Mouse (Mus musculus) large intestine, adult 2 months (tissue): ENCODE measurements around the gene Sergef. TPM values are rescaled to one million over a fixed set of nuclear protein-coding genes. Genes with fewer than 3 reads are reported as not detected.
"Not testable (repeated sequence)": the region's sequence is repeated elsewhere in the genome, so short reads cannot be mapped to it uniquely, and the experiment has no call there.

Experiments used
- DNase-seq: peaks from one replicate; pipeline ENCODE4 v3.0.0-alpha.2; 2012; ENCODE audit warnings: low read depth, low spot score
- WGBS: fragments of 180-500 bp; shearing (Covaris S2); methylation state at CpG from one replicate; pipeline ENCODE4 v1.1.7; 2018; 5-methylcytosine and 5-hydroxymethylcytosine counted together
- polyA plus RNA-seq: library from polyadenylated mRNA; depleted of rRNA; stranded (reverse); fragments of >200 nt; gene quantifications from 2 replicates; pipeline ENCODE4 v1.2.3, GENCODE M21; 2012

The Sergef gene
- polyA plus RNA-seq, 1 experiment, result 8.1 TPM

DNA sequence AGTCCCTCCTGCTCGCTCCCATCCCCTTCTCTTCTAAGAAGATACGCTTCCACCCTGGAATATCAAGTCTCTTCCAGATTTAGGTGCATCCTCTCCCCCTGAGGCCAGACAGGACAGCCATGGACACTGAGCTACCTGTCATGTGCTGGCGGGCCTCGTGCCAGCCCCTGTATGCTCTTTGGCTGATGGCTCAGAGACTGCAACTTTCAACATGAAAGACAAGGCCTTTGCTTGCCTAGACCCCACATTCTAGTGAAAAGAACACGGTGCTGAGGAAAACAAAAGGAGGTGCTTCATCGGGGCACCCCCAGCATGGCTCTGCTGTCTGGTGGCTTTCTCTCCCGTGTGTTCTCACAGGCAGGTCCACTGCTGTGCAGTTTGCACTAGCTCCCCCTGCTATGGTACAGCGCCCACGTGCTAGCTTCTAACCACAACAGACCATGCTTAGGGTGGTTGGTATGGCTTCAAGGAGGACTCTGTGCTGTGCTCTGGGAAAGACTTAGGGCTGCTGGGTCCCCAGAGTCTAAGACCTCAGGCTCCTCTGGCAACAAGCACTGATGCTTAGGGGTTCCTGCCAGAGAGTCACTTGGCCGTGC is 52.9 kb downstream of the Sergef start:
- no peak for DNase-seq
- 90% methylated on average over 10 of the region's 10 CpGs for WGBS

DNA sequence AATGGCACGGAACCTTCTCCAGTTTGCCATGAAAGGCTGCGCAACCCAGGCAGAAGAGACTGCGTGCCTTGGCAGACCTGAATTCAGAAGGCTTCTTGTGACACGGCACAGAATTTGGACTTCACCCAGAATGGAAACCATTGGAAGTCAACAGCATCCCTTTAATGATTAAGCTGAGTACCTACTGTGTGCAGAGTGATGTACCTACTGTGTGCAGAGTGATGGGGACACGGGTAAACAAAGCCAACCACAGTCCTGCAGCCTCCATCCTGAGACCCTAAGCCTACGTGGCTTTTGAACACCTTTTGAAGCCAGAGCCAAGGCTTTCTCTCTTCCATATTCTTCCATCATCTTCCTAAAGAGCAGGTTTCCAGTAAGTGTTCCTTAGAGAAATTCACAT is 56.9 kb downstream of the Sergef start:
- no peak for DNase-seq
- WGBS, result 95% methylated on average over 6 of the region's 6 CpGs

DNA sequence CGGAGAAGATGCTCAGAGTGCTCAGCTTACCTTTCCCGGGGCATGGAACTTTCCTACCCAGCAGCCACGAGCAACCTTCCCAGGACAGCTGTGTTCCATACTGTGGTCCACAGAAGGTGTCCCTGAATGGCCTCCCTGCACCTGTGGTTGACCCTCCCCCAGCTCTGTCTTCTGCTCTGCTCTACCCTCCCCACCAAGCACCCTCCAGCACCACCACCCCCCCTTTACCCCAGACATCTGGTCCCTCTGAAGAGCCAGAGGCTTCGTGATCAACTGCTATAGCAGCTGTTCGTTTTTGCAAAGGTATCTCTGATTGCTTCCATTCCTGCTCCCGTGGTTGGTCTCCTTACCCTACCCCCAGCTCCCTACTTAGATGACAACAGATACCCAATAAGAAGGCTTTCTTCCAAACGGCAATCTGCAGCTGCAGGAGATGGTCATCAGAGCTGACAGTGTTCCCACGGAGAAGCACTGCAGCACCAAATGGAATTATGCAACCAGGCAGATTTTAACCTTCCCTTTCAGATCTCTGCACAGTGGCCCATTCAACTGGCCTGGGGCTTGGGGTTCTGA is 58.2 kb downstream of the Sergef start:
- 75% methylated on average over 8 of the region's 8 CpGs for WGBS
- no peak for DNase-seq

DNA sequence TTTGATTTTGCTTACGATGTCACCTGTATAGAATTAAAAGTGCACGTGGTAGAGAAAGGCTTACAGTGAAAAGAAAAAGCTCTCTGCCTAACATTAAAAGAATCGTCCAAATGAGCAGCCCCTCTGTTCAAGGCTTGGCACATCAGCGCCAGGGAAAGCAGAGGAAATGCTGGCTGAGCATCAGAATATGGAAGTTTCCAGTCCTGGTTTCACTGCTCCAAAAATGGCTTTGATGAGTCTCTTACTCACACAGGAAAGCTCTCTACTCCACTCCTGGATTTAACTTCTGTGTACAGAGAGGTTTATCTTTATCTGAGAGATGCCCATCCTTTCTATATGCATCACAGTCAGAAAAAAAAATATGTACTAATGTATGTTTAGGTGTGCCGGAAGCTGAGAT is 61.5 kb downstream of the Sergef start:
- 87% methylated on average over 5 of the region's 5 CpGs for WGBS

DNA sequence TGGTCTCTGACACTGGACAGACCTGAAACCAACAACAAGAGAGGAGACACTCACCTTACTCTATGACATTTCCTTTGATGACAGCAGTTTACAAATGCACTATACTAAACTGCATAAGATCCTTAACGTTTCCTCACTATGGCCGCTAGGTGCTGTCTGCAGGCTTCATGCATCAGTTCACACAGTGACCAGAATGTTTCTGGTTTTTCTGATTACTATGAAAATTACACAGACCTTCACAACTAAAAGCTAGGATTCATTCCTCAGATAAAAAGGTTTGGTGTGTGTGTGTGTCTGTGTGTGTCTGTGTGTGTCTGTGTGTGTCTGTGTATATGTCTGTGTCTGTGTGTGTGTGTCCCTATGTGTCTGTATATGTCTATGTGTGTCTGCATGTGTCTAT is 63.7 kb downstream of the Sergef start:
- WGBS, result 88% methylated on average over 2 of the region's 2 CpGs
- DNase-seq, result no peak

More for the DNA sequence above, 61.5 kb downstream of the Sergef start:
- no peak for DNase-seq

DNA sequence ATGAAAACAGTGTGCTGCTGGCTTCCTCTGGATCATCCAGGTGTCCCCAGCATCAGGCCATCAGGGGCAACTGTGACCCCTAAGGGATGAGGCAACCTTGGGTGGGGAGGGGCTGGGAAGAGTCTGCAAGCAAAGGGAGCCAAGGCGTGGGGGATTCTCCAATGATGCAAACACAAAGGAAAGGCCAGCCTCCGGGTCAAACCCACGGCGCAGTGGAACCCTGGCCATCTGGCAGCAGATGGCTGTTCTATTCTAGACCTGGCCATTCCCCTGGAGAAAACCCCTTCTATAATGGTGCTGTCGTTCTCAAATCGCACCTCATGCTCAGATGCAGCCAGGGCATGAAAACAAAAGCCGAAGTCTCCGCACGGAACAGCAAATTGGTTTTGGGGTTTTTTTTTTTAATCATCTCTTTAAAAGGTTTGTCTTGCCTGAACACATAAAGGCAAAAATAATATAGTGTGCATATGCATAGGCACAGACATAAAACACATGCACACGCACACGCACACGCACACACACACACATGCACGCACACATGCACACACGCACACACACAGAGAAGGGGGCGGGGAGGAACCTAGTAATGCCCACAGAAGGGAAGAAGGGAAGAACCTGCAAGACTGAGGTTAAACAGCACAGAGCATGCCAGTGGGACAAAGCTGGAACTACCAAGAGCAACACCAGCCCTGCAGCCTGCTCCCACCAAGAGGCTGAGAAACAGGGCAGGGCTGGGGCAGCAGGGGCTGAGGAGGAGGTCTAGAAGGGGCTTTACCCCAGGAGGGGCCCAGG is 66.6 kb downstream of the Sergef start:
- 86% methylated on average over 15 of the region's 15 CpGs for WGBS
- no peak for DNase-seq

DNA sequence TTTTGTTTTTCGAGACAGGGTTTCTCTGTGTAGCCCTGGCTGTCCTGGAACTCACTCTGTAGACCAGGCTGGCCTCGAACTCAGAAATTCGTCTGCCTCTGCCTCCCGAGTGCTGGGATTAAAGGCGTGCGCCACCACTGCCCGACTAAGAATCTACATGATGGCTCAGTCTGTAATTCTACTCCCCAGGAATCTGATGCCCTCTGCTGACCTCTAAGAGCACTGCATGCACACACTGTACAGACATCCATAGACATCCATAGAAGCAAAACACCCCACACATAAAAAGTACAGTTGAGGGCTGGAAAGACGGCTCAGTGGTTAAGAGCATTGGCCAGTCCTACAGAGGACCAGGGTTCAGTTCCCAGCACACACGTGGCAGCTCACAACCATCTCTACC is 70.1 kb downstream of the Sergef start:
- not testable (repeated sequence) for DNase-seq
- WGBS, result 56% methylated on average over 9 of the region's 9 CpGs

DNA sequence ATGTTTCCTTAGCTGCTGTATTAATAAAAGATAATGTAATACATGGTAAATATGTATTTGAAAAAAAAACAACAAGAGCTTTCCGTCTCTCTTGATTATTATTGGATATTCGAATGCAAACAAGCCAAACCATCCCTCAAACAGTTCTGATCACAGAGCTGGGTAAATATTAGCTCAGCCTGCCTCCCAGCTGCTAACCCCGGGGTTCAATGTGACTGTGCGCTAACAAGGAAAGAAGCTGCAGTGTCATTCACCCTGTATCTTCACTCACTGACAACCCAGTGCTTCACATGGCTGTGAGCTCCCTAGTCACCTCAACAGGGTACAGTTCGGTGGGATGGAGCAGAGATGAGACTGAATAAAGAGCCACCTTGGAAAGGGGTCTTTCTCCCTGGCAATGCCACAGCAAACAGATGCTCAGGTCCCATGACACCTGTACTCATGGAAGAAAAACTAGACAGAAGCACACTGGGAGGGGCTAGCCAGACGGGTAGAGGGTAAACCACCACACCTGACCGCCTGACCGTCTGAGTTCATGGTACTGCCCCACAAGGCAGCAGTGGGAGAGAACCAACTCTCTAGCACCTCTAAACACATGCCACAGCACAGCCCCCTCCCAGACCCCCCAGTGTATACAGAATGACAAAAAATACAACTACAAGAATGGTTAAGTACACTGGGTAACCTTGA is 73.1 kb downstream of the Sergef start:
- peak; percentile 24 for DNase-seq
- WGBS, result 39% methylated on average over 8 of the region's 8 CpGs

DNA sequence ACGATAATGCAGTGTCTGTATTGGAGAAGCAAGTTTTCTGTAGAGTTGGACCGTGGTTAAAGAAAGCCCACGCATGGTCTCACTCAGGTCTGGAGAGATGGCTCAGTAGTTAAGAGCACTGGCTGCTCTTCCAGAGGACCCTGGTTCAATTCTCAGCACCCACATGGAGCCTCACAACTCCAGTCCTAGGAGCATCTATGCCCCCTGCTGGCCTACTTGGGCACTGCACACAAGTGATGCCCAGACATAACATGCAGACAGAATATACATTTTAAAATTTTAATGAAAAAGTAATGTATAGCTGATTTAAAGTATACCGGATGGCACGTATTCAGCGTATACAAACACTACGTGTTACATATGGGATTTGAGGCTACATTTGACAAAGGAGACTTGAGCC is 74.2 kb downstream of the Sergef start:
- WGBS, result 98% methylated on average over 7 of the region's 7 CpGs
- DNase-seq, result no peak

DNA sequence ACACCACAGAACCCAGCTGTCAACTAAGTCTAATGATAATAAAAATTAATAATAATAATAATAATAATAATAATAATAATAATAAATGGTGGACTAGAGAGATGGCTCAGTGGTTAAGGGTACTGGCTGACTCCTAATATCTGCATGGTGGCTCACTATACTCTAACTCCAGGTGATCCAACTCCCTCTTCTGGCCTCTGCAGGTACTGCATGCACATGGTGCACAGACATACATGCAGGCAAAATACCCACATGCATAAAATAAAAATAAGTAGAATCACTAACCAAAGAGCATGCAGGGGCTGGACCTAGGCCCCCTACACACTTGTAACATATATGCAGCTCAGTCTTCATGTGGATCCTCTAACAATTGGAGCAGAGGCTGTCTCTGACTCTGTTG is 75.8 kb downstream of the Sergef start:
- DNase-seq, result no peak

DNA sequence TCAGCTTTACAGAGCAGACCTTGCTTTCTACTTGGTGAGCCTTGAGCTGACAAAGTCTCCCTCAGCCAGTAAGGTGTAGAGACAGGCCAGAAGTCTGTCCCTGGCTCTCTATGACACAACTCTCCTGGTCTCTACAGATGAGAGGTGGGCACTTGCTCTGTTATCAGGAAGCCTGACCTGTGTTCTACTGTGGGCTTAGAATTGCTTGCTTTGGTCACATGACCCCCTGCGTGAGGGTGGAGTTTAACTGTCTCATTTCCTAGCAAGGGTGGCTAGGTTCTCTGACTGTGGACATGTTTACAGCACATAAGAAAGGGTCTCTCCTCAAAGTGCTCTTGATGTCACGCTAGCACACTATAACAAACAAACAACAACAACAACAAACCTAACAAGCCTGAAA is 79.5 kb downstream of the Sergef start:
- WGBS, result 76% methylated on average over 2 of the region's 2 CpGs
- no peak for DNase-seq

DNA sequence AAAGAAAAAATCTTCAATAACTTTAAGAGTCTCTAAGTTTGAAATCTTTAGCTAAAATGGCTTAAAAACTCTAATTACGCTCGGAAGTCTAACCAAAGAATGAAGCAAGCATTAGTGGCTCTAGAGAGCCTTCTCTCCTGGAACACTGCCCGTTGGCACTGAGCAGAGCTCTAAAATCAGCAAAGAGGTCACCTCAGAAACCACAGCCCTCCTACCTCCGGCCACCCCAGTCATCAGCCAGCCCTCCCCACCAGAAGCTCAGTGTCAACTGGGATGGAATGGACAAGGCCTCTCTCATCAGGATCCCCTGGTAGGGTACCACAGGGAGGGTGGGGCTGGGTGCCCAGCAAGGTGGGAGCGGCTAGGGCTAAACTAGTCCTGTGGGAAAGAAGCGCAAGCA is 80.0 kb downstream of the Sergef start:
- WGBS, result 74% methylated on average over 6 of the region's 6 CpGs
- no peak for DNase-seq

DNA sequence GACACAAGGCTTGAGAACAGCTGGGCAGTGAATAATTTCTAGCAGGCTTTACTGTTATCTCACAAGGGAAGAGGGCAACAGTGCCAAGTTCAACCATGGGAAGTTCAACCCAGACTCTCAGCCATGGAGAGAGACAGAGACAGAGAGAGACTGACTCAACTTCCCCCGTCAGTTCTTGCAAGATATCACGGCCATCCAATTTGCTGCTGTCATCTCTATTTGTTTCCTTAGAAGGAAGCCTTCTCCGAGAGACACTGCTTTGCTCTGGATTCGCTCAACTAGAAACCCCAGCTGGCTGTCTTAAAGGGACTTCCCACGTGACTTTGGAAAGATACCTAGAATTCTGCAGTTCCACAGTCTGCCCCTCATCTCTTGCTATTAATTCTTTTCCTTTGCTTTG is 80.6 kb downstream of the Sergef start:
- 81% methylated on average over 5 of the region's 5 CpGs for WGBS
- DNase-seq, result no peak

DNA sequence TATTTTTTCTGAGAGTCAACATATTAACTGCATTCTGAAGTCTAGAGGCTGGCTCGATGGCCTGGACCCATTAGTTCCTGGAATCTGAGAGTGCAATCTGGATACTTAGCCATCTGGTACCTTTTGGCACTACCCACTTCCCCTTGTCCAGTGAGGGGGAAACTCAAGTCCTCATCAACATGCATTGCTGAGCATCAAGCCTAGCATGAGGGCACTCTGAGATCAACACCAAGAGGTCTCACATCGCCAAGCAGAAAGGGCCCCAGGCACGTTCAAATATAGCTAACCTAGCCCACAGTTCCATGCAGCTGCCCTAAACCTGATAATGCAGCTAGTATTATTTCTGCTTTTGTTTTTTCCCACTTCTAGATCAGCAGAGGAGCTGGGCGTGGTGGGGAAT is 81.6 kb downstream of the Sergef start:
- DNase-seq, result no peak
- 89% methylated on average over 4 of the region's 4 CpGs for WGBS

DNA sequence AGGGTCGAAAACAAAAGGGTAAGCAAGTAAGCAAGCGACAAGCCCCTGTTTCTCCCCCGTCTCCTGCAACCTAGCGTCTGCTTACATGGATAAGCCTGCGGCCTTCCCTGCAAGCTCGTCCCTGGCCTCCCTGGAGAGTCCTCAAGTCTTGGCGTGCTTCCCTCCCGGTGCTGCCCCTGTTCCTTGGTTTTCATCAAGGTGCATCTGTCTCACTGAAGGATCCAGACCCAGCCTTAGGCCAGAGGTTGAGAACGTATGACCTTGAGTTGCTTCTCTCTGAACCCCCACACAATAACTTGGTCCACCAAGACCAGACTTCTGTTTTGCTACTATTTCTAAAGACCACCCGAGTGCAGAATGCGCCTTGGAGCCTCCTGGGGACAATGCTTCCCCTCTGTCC is 82.2 kb downstream of the Sergef start:
- WGBS, result 96% methylated on average over 11 of the region's 11 CpGs
- DNase-seq, result no peak

DNA sequence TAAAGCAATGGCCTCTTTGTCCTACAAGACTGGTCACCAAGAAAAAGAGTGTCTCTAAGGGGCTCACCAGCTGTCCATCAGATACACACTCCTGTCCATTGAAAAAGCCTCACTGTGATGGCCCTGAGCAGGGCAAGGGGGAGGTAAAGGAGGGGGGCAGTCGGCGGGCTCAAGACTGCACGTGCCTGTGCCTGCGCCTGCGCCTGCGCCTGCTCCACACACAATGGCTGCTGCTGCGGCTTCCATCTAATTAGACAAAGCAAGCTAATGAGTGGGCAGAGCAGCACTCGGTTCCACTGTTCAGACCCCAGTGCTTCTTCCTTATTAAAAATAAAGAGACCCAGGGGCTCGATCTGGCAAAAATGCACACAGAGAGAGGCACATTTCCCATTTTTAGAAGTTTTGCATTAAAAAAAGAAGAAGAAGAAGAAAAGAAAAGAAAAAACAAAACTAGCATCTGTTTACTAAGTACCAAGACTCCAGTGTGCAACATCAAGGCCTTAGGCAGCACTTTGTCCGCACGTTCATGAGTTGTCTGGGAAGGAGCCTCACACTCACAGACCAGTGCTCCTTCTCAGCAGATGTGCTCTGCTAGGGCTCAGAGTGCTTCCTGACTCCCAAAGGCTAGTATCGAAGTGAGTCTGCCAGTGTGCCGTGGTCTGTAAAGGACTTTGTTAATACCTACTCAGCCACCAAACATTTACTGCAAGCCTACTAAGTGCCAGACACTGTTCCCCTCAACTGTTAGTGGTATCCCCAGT is 83.1 kb downstream of the Sergef start:
- DNase-seq, result no peak
- 92% methylated on average over 13 of the region's 13 CpGs for WGBS

DNA sequence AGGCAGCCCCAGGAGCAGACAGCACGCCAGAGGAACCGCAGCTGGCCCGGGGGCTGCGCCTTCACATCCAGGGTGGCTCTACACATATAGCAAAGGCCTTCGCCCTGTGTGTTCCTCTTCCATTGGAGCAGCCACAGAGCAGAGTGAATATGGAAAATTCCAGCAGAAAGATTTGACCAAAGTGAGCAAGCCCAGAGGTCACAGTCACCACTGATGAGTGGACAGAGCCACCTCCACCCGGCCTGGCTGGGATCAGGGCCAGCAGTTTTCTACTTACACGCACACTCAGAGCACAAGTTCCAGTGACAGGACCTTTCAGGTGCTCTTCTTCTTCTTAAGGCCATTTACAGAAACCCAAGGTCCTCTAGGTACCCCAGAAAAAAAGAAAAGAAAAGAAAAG is 83.9 kb downstream of the Sergef start:
- DNase-seq, result no peak
- WGBS, result 93% methylated on average over 7 of the region's 7 CpGs

DNA sequence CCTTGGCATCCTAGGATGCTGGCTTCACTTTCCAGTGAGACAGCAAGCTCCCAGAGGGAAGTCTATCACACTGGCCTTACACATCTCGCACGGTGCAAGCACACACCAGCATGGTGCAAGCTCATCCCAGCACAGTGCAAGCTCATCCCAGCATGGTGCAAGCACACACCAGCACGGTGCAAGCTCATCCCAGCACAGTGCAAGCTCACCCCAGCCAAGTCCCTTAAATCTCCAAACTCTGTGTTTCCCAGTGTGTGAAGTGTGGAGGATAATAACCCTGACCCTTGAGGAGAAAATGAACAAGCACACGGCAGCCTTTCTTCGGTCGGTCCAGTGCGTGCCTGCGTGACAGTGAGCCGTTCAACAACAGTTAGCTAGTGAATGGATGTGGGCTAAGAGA is 84.8 kb downstream of the Sergef start:
- no peak for DNase-seq
- 85% methylated on average over 9 of the region's 9 CpGs for WGBS

DNA sequence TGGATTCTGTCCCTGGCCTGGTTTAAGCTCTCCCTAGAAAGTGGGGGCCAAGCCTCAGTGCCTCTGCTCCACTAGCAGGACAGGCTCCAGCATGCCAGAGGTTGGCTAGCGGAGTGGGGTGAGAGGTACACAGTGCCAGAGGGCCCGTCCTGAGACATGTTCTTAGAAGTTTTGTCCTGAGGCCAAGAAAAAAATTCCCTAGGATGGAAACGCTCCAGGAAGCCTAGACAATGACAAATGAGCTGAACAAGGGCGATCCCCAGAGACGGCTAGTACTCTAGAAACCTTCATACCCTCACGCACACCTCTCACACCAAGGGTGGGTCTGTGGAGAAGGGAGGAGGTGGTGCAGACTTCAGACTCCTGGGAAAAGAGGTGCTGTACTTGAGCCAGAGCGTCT is 85.6 kb downstream of the Sergef start:
- DNase-seq, result no peak
- 75% methylated on average over 7 of the region's 7 CpGs for WGBS
